In genomic region chr4:142212425-142212824, GRCm38 (mm10) we compare ENCODE assay signal across 17 mouse cellular contexts. TPM values are rescaled to one million over a fixed set of nuclear protein-coding genes. Genes with fewer than 3 reads are reported as not detected.
DNase-seq lines count a peak whose midpoint lies in the region; ATAC-seq lines count a peak whose summit lies in the region.
"Had no signal": no experiment of that assay in that cellular context is flagged by ENCODE, and none has a peak within 500 bp of the region (broad histone marks: within the 10 kb centered on the region; RNA-seq: fewer than 3 reads in every experiment).

No protein-coding gene starts in this region.

- H3K9me3 ChIP-seq in forebrain, embryonic 10.5 days: no peaks in the 10 kb centered on the region
- no peaks in the 10 kb centered on the region for H3K9me3 ChIP-seq in forebrain, embryonic 16.5 days (ENCODE audit: control insufficient read depth, low read length)
- no peaks in the 10 kb centered on the region for H3K9me3 ChIP-seq in intestine, embryonic 16.5 days (ENCODE audit: control insufficient read depth, low read length)
- no peaks in the 10 kb centered on the region for H3K9me3 ChIP-seq in heart, embryonic 11.5 days (replicated peaks; ENCODE audit: control insufficient read depth, low read length)

- no peak overlapping the region for H3K9ac ChIP-seq in forebrain, embryonic 16.5 days (replicated peaks; ENCODE audit: low read depth, low read length)
- no peak overlapping the region for H3K9ac ChIP-seq in intestine, embryonic 16.5 days (ENCODE audit: low read depth, low read length)
- H3K9ac ChIP-seq in heart, embryonic 11.5 days (ENCODE audit: low read depth, low read length): no peak overlapping the region
- H3K9ac ChIP-seq: lung, embryonic 14.5 days had no signal

- H3K4me3 ChIP-seq in forebrain, embryonic 10.5 days: no peak overlapping the region
- no peak overlapping the region for H3K4me3 ChIP-seq in forebrain, embryonic 16.5 days (replicated peaks; ENCODE audit: low read length)
- no peak overlapping the region for H3K4me3 ChIP-seq in intestine, embryonic 16.5 days (ENCODE audit: low read length)
- H3K4me3 ChIP-seq in heart, embryonic 11.5 days (ENCODE audit: low read depth, low read length): no peak overlapping the region
- H3K4me3 ChIP-seq: erythroblast, embryonic 14.5 days; myocyte had no signal

- 92% methylated on average over 9 of the region's 9 CpGs for WGBS in forebrain, embryonic 10.5 days
- WGBS in forebrain, embryonic 16.5 days: 84% methylated on average over 9 of the region's 9 CpGs
- 73% methylated on average over 9 of the region's 9 CpGs for WGBS in intestine, embryonic 16.5 days
- WGBS in heart, embryonic 11.5 days (ENCODE audit: insufficient replicate concordance): 84% methylated on average over 9 of the region's 9 CpGs

- no peak for DNase-seq in forebrain, embryonic 10.5 days (ENCODE audit: extremely low spot score, low spot score)
- peak; percentile 28 for DNase-seq in lung, postnatal 10 days
- no peak for DNase-seq in lung, postnatal 25 days (ENCODE audit: low spot score)
- no peak for DNase-seq in gastrocnemius, postnatal 4 days (ENCODE audit: low spot score in 2 of 2)
- DNase-seq in frontal cortex, postnatal 10 days (ENCODE audit: low spot score in 2 of 2): no peak
- DNase-seq: gastrocnemius, postnatal 25 days; lung, embryonic 14.5 days; right cerebral cortex, postnatal 25 days; thymus, postnatal 14 days had no signal

- H3K36me3 ChIP-seq in forebrain, embryonic 10.5 days (replicated peaks): peaks cover 15% of the 10 kb centered on the region
- H3K36me3 ChIP-seq in forebrain, embryonic 16.5 days (ENCODE audit: control insufficient read depth, insufficient read depth): no peaks in the 10 kb centered on the region
- peaks cover 5% of the 10 kb centered on the region; the same call in 1 of the 2 replicates for H3K36me3 ChIP-seq in intestine, embryonic 16.5 days (ENCODE audit: control insufficient read depth, insufficient read depth, low read length)
- H3K36me3 ChIP-seq in heart, embryonic 11.5 days (ENCODE audit: control insufficient read depth, insufficient read depth, low read length): no peaks in the 10 kb centered on the region

- 0 out of 2 replicates have a peak overlapping the region, but pooled peaks have one; percentile 8 for H3K27ac ChIP-seq in forebrain, embryonic 10.5 days
- H3K27ac ChIP-seq in forebrain, embryonic 16.5 days (ENCODE audit: low read length): no peak overlapping the region
- no peak overlapping the region for H3K27ac ChIP-seq in intestine, embryonic 16.5 days (ENCODE audit: low read length)
- no peak overlapping the region for H3K27ac ChIP-seq in heart, embryonic 11.5 days (ENCODE audit: low read depth, low read length)
- H3K27ac ChIP-seq: kidney, postnatal 0 days had no signal

- H3K4me1 ChIP-seq in forebrain, embryonic 10.5 days: peaks cover 51% of the 10 kb centered on the region
- peaks cover 21% of the 10 kb centered on the region for H3K4me1 ChIP-seq in forebrain, embryonic 16.5 days (replicated peaks; ENCODE audit: control insufficient read depth, insufficient read depth, low read length)
- peaks cover 34% of the 10 kb centered on the region for H3K4me1 ChIP-seq in intestine, embryonic 16.5 days (ENCODE audit: control insufficient read depth, insufficient read depth, low read length)
- H3K4me1 ChIP-seq in heart, embryonic 11.5 days (ENCODE audit: control insufficient read depth, insufficient read depth, low read length): peaks cover 15% of the 10 kb centered on the region

- no peaks in the 10 kb centered on the region for H3K27me3 ChIP-seq in forebrain, embryonic 10.5 days (ENCODE audit: poor library complexity, severe bottlenecking)
- H3K27me3 ChIP-seq in forebrain, embryonic 16.5 days (replicated peaks; ENCODE audit: control insufficient read depth, insufficient read depth, low read length): no peaks in the 10 kb centered on the region
- H3K27me3 ChIP-seq in intestine, embryonic 16.5 days (replicated peaks; ENCODE audit: control insufficient read depth, insufficient read depth, low read length): no peaks in the 10 kb centered on the region
- no peaks in the 10 kb centered on the region for H3K27me3 ChIP-seq in heart, embryonic 11.5 days (ENCODE audit: control insufficient read depth, insufficient read depth, low read length)
- H3K27me3 ChIP-seq: Patski had no signal

- H3K4me2 ChIP-seq in forebrain, embryonic 16.5 days (ENCODE audit: low read length): no peak overlapping the region
- no peak overlapping the region for H3K4me2 ChIP-seq in intestine, embryonic 16.5 days (ENCODE audit: low read depth, low read length)
- no peak overlapping the region for H3K4me2 ChIP-seq in heart, embryonic 11.5 days
- H3K4me2 ChIP-seq: lung, embryonic 14.5 days; midbrain, embryonic 11.5 days had no signal

- no peak for ATAC-seq in forebrain, embryonic 16.5 days
- ATAC-seq in intestine, embryonic 16.5 days: peak; percentile 73
- no peak for ATAC-seq in heart, embryonic 11.5 days (replicated peaks; ENCODE audit: insufficient number of reproducible peaks, low FRiP score, low TSS enrichment)
- ATAC-seq: Patski had no signal

RNA-seq across cellular contexts. Expression of gene Kazn, which starts 26.8 kb away (rescaled TPM):
- polyA plus RNA-seq in forebrain, embryonic 10.5 days (2016; fragmentation: Nextera tagmentation; extraction: Ambion mirVana): 11.4 and 11.8 TPM in 2 replicates
- 26.5 and 27.6 TPM in 2 replicates for polyA plus RNA-seq in forebrain, embryonic 16.5 days (2015; fragmentation: Nextera tagmentation; extraction: Ambion mirVana)
- 10.7 and 11.3 TPM in 2 replicates for polyA plus RNA-seq in intestine, embryonic 16.5 days (2015; fragmentation: Nextera tagmentation; extraction: Ambion mirVana)
- 10 to 100 TPM; 10.1 to 10.5 TPM for total RNA-seq in gastrocnemius, postnatal 4 days (2021)
- 5.8 and 8.0 TPM in 2 replicates for polyA plus RNA-seq in heart, embryonic 11.5 days (2014; fragmentation: Nextera tagmentation; extraction: Ambion mirVana)
- polyA plus RNA-seq: myocyte had no signal
